Mouse (Mus musculus): ENCODE results near the gene Nectin1. TPM values are rescaled to one million over a fixed set of nuclear protein-coding genes. Genes with fewer than 3 reads are reported as not detected.

Nectin1 gene
- total RNA-seq, 2 experiments from 2014 or later, result 18.2 to 21.7 TPM

GRCm38 (mm10) chr9:43765419-43766179 is 21.8 kb downstream of the Nectin1 start:
- DNase-seq, result no peak

DNA sequence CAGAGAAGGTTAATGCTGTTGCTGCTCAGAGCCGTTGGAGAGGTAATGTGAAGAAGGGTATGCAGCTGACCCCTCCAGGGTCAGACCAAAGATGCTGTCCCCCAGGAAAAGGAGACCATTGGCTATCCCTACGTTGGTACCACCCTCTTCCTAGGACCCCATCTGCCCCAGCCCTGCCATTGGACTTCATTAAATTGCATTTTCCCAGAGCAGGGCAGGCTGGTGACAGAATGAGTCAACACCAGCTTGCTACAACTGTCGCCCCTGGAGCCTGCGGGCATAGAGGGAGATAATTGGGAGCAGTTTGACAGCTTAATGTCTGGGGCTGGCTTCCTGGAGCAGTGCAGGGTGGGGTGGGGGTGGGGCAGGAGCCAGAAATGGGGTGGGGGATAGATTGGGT is 25.0 kb downstream of the Nectin1 start:
- no peak for DNase-seq

GRCm38 (mm10) chr9:43769228-43769627 is 25.4 kb downstream of the Nectin1 start:
- DNase-seq, result no peak

DNA sequence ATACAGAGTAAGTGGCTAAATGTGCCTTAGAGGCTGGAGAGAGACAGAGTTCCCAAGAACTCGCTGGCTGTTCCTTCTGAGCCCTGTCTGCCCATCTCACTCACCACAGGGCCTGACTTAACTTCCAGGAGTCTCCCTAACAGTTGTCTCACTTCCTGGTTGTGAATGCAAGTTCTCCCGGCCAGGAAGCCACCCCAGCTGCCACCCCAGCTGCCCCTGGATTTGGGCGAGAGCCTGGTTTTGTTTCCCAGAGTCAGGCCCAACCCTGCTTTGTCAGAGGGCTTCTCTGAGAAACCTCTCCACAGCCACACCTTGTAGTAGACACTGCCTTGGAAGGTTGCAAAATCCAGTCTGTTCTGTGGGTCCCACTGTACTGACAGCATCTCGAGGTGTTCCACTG is 26.2 kb downstream of the Nectin1 start:
- DNase-seq, result no peak

DNA sequence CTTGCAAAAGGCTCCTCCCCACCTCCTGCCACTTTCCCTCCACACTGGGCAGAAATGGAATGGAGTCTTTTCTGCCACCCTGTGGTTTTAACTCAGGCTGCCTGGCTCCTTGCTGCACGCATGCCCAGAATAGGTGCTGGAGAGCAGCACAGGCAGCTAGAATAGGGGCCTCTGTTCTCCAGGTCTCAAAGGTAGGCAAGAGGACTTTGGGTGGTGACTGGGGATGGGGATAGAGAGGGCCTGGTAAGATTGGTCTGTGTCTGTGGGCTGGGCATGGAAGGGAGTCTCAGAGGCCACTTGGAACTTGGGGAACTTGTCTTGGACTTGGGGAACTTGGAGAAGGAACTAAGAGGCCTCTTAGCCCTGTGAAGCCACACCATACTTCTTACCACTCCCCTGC is 27.3 kb downstream of the Nectin1 start:
- DNase-seq, result no peak

GRCm38 (mm10) chr9:43772460-43772859 is 28.7 kb downstream of the Nectin1 start:
- no peak for DNase-seq

DNA sequence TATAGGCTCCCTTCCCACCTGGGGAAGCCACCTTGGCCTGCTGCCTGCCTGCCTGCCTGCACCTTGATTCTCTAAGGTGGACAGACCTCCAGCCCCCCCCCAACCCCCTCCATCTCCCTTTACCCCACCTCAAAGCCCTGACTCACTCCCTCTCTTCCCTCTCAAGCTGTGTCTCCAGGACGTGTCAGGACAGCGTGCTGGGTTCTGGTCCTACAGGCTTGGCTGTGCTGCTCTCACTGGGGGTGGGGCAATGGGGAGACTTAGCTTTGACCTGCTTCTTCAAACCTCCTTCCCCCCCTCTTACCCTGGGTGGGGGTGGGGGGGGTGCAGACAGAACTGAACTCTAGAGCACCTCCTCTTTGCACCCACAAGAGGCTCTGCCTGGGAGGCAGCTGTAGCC is 29.7 kb downstream of the Nectin1 start:
- DNase-seq, result no peak

GRCm38 (mm10) chr9:43774427-43774826 is 30.6 kb downstream of the Nectin1 start:
- DNase-seq, result no peak

- no peak for DNase-seq
Observed at GRCm38 (mm10) chr9:43776231-43776630, 32.4 kb downstream of the Nectin1 start.

- no peak for DNase-seq
Observed at GRCm38 (mm10) chr9:43777362-43778360, 33.9 kb downstream of the Nectin1 start.

- no peak for DNase-seq
Observed at GRCm38 (mm10) chr9:43780883-43781282, 37.1 kb downstream of the Nectin1 start.

GRCm38 (mm10) chr9:43782401-43782800 is 38.6 kb downstream of the Nectin1 start:
- no peak for DNase-seq

- no peak for DNase-seq
Observed at GRCm38 (mm10) chr9:43783959-43784358, 40.2 kb downstream of the Nectin1 start.

DNA sequence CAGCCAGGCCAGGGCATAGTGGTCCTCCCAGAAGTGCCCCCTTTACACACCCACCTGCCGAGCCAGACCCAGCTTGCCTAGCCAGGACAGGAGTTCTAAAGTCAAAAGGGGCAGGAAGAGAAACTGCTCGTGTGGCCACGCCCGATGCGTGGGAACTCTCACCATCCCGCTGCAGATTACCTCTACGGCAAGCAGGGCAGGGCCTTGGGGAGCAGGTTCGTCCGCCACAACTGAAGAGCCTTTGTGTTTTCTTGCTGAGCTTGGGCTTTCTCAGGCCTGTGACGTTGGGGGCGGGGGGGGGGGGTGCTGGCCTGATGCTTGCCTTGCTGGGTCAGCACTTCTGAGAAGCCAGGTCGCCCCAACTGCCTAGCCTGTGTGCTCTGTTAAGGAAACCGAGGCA is 41.1 kb downstream of the Nectin1 start:
- no peak for DNase-seq

- no peak for DNase-seq
Observed at GRCm38 (mm10) chr9:43787591-43787990, 43.8 kb downstream of the Nectin1 start.

DNA sequence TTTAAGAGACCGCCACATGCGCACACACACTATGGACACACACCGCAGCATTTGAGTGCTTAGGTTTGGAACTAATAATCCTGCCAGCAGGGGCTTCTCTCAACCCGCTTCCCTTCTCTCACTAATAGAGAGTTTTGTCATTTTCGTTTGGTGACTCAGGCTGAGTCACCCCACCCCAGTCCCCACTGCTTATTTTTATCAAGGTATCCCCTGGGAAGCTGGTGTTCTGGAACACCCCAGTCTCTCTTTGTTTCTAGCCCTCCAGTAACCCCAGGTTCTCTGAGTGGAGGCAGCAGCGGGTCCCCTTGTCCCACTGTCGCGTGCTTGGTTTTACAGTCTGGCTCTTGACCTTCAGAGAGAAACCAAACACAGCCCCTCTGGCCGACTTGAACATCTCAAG is 48.9 kb downstream of the Nectin1 start:
- DNase-seq, result no peak

GRCm38 (mm10) chr9:43793411-43793810 is 49.6 kb downstream of the Nectin1 start:
- peak; percentile 48 for DNase-seq

DNA sequence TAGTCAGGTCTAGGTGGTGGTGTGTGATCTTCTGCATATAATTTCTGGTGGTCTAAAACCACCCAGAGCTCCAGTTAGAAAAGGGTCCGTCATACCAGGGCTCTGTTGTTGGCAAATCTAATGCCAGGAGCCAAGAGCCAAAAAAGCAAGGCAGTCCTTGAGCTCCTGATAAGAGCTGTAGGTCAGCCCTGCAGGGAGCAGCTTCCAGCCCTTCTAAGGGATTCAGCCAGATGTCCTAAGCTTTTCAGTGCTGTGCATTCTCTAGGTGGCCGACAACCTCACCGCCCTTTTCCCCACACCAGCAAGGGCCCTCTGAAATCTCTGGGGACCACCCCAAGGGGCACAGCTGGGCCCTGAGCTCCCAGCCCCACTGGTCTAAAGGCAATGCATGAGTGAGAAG is 52.2 kb downstream of the Nectin1 start:
- peak; percentile 51 for DNase-seq

DNA sequence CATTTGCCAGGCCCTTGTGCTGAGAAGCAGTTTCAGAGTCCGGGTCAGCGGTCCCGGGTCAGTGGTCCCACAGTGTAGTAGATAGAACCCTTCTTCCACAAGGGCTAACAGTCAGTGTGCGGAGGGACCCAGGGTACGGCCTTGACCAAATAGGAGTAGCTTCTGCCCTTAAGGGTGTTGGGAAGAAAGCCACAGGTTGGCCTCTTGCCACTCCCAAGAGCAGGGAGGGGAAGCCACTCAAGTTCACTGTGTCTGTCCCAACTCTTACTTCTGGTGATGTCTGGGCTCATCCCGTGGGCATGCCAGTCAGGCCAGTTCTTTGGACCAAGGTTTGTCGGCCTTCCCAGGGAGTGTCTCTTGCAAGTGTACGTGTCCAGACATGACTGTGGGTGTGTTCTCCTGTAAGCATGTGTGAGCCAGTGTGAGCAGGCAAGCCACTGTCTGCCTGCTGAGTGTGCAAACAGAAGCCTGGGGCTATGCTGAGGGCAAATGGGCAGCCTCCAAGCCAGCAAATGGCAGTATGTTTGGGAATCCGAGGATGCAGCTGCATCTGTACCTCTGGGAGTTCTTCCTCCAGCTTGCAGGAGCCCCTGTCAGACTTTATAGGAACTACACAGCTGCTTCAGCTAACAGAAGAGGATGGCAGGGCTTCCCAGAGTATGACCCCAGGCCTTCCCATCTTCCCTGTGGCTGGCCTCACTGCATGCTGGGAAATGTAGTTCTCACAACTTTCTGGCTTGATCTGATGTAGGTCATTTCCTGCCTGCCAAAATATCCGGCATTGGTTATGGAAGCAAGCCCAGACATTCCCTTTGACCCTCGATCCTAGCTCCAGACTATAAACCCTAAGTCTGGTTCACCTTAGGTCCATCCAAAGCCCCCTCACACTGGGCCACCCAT is 53.3 kb downstream of the Nectin1 start:
- peak; percentile 40 for DNase-seq

GRCm38 (mm10) chr9:43797746-43798145 is 54.0 kb downstream of the Nectin1 start:
- no peak for DNase-seq

- DNase-seq, result no peak
Observed at GRCm38 (mm10) chr9:43800525-43800924, 56.7 kb downstream of the Nectin1 start.

GRCm38 (mm10) chr9:43801911-43802310 is 58.1 kb downstream of the Nectin1 start:
- DNase-seq, result peak; percentile 88

All from adrenal gland, postnatal 10 days (tissue).